Mouse (Mus musculus) adrenal gland, postnatal 4 days (tissue): Measurements from ENCODE around the gene Picalm. TPM values are rescaled to one million over a fixed set of nuclear protein-coding genes. Genes with fewer than 3 reads are reported as not detected.
"Not testable (repeated sequence)": the region's sequence is repeated elsewhere in the genome, so short reads cannot be mapped to it uniquely, and the experiment has no call there.

Experiments
- DNase-seq, 2 experiments: peaks; one replicate each; pipeline ENCODE4 v3.0.0; 2021 to 2022; ENCODE audit warnings: low spot score in 2 of 2, mixed read lengths in 2 of 2
- total RNA-seq, 2 experiments: library from RNA; stranded (reverse); gene quantifications; 2 replicates each; pipeline ENCODE4 v1.2.3; 2021

The Picalm gene
- total RNA-seq, 2 experiments from 2014 or later: 198 to 211 TPM

- no peak for DNase-seq
Measured at GRCm38 (mm10) chr7:90203914-90204313, 73.9 kb downstream of the Picalm start.

- no peak for DNase-seq
Measured at GRCm38 (mm10) chr7:90210116-90210515, 80.1 kb downstream of the Picalm start.

- DNase-seq: no peak
Measured at GRCm38 (mm10) chr7:90210947-90211346, 80.9 kb downstream of the Picalm start.

GRCm38 (mm10) chr7:90216511-90216910 is 86.5 kb downstream of the Picalm start:
- DNase-seq: no peak

- no peak for DNase-seq
Measured at GRCm38 (mm10) chr7:90218122-90218521, 88.1 kb downstream of the Picalm start.

GRCm38 (mm10) chr7:90221487-90221886 is 91.5 kb downstream of the Picalm start:
- DNase-seq: no peak

- DNase-seq: no peak
Measured at GRCm38 (mm10) chr7:90228075-90228474, 98.1 kb downstream of the Picalm start.

- not testable (repeated sequence) for DNase-seq
Measured at GRCm38 (mm10) chr7:90228884-90229283, 98.9 kb downstream of the Picalm start.

GRCm38 (mm10) chr7:90231431-90231830 is 101.4 kb downstream of the Picalm start:
- DNase-seq: no peak

- DNase-seq: no peak
Measured at GRCm38 (mm10) chr7:90233921-90234320, 103.9 kb downstream of the Picalm start.

- no peak for DNase-seq
Measured at GRCm38 (mm10) chr7:90236289-90236905, 106.4 kb downstream of the Picalm start.

GRCm38 (mm10) chr7:90243151-90243550 is 113.1 kb downstream of the Picalm start:
- DNase-seq: no peak

GRCm38 (mm10) chr7:90243643-90244042 is 113.6 kb downstream of the Picalm start:
- no peak for DNase-seq

- DNase-seq: no peak
Measured at GRCm38 (mm10) chr7:90252946-90253345, 122.9 kb downstream of the Picalm start.

- DNase-seq: no peak
Measured at GRCm38 (mm10) chr7:90258701-90259100, 128.7 kb downstream of the Picalm start.

GRCm38 (mm10) chr7:90259899-90260298 is 129.9 kb downstream of the Picalm start:
- no peak for DNase-seq

GRCm38 (mm10) chr7:90261902-90262599 is 132.0 kb downstream of the Picalm start:
- DNase-seq: no peak

Other genes starting within 250 kb of the Picalm start
- under 1 TPM; 0.25 to 0.28 TPM for gene Ccdc81, start 226.6 kb upstream of the Picalm start, total RNA-seq
- 10 to 100 TPM; 59.3 to 61.1 TPM for gene Hikeshi, start 189.0 kb upstream of the Picalm start, total RNA-seq
- 10 to 100 TPM; 69.7 to 77.9 TPM for gene Eed, start 149.2 kb upstream of the Picalm start, total RNA-seq
- not detected for gene Ccdc83, start 135.6 kb downstream of the Picalm start, total RNA-seq
- gene Sytl2, start 172.0 kb downstream of the Picalm start, total RNA-seq: 10 to 100 TPM in 1 of 2 experiments, 1 to 10 TPM in 1; 9.1 to 17.2 TPM